8 mouse cellular contexts compared by ENCODE assay signal in the genomic region with DNA sequence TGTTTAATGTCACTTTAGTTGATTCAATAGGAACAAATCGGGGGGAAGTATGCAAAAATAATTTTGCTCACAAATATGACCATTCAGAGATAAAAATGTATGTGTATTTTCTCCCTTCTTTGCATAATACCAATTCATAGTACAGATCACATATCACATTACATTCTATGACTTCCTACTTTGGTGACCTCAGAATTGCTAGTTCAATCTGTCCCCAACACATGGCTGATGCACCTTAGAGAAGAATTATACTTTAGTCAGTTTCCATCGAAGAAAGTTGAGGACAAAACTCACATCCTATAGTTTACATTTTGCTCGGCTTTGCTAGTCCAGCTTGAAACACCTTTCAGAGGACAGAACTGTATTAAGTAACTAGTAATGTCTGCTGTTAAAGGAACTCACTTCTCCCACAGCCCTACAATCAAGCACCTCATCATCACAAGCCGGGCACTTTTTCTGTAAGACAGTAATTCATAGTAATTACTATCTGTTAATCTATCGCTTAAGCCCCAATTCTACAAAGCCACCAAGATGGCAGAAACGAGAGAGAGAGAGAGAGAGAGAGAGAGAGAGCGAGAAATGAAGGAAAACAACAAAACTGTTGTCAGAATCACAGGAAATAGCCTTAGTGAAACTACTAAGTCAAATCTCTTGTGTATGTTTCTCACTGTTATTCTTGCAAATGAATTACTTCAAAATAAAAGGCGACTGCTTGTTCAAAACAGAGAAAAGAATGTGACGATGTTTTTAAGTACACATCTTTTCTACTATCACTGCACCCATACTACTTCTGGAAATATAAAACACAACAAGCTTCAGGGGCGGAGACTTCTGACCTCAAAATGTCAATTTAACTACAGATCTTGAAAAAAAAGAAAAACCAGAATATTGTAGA. TPM values are rescaled to one million over a fixed set of nuclear protein-coding genes. Genes with fewer than 3 reads are reported as not detected.
A peak's percentile ranks its signal among the peaks of the same experiment; 100 is the strongest.
DNase-seq lines count a peak whose midpoint lies in the region; ATAC-seq and TF ChIP-seq lines count a peak whose summit lies in the region.

No protein-coding gene starts in this region.

- H3K9ac ChIP-seq in liver, embryonic 12.5 days: peak overlapping the region; percentile 89

- no peaks in the 10 kb centered on the region for H3K9me3 ChIP-seq in liver, embryonic 12.5 days (replicated peaks)

- H3K4me2 ChIP-seq in liver, embryonic 12.5 days: peak overlapping the region; percentile 93

- H3K36me3 ChIP-seq in liver, embryonic 12.5 days: 0 out of 2 replicates have a peak, but pooled peaks cover 3% of the 10 kb centered on the region

- intact Hi-C loops in gastrocnemius, adult 2 months (cut with DNase I): loop anchor here (2.0 to 5.0 kb wide), 2 partner anchors 45 to 109 kb away; partner anchors contain the start of gene Syncrip
- intact Hi-C loops in gastrocnemius, postnatal 14 days (cut with DNase I; ENCODE audit: low total_unique reads): no loop called here

- no peak for TF ChIP-seq CTCF in gastrocnemius, adult 2 months (IDR thresholded peaks at IDR 0.05)
- no peak for TF ChIP-seq CTCF in embryonic fibroblast, embryonic 13.5 days (IDR thresholded peaks at IDR 0.05; ENCODE audit: borderline replicate concordance, insufficient read depth, low read length)

- 37% methylated on average over 10 of the region's 10 CpGs for WGBS in liver, embryonic 12.5 days (ENCODE audit: insufficient replicate concordance)

- peak overlapping the region; percentile 97 for H3K27ac ChIP-seq in gastrocnemius, adult 2 months
- H3K27ac ChIP-seq in embryonic fibroblast, embryonic 13.5 days (ENCODE audit: insufficient read depth, low read length): no peak overlapping the region
- H3K27ac ChIP-seq in liver, embryonic 12.5 days: peak overlapping the region; percentile 96

- no peak for DNase-seq in gastrocnemius, adult 2 months
- DNase-seq in gastrocnemius, postnatal 10 days: no peak
- peak; percentile 63 for DNase-seq in 416B (ENCODE audit: low read depth)
- DNase-seq in T-cell, adult 2 months (ENCODE audit: low spot score): no peak
- DNase-seq in gastrocnemius, postnatal 14 days: no peak
- no peak for DNase-seq in right cerebral cortex, postnatal 14 days

- ATAC-seq in liver, embryonic 12.5 days: no peak

- H3K4me3 ChIP-seq in gastrocnemius, adult 2 months: peak overlapping the region; percentile 84
- H3K4me3 ChIP-seq in embryonic fibroblast, embryonic 13.5 days (ENCODE audit: insufficient read depth, low read length): peak overlapping the region; percentile 72
- H3K4me3 ChIP-seq in liver, embryonic 12.5 days: peak overlapping the region; percentile 85

- peaks cover 2% of the 10 kb centered on the region for H3K4me1 ChIP-seq in embryonic fibroblast, embryonic 13.5 days (ENCODE audit: control insufficient read depth, insufficient read depth, low read length)
- peaks cover 27% of the 10 kb centered on the region for H3K4me1 ChIP-seq in liver, embryonic 12.5 days

- TF ChIP-seq POLR2A in embryonic fibroblast, embryonic 13.5 days (IDR thresholded peaks at IDR 0.05; ENCODE audit: low read depth, low read length): no peak

- no peaks in the 10 kb centered on the region for H3K27me3 ChIP-seq in liver, embryonic 12.5 days (replicated peaks)

RNA-seq across cellular contexts. Expression of gene Snx14, which starts 1.2 kb away (rescaled TPM):
- 10 to 100 TPM; 13.1 to 17.9 TPM for total RNA-seq in gastrocnemius, adult 2 months (2021)
- 10 to 100 TPM; 17.3 to 19.7 TPM for total RNA-seq in gastrocnemius, postnatal 10 days (2021)
- 33.9 and 34.3 TPM in 2 replicates for polyA plus RNA-seq in embryonic fibroblast, embryonic 13.5 days (2011; ENCODE audit: insufficient read length, low read depth, missing spikeins)
- polyA plus RNA-seq in liver, embryonic 12.5 days (2016; fragmentation: Nextera tagmentation; extraction: Ambion mirVana): 14.5 and 16.0 TPM in 2 replicates
- total RNA-seq in gastrocnemius, postnatal 14 days (2021): 10 to 100 TPM; 11.7 to 13.9 TPM

RNA-seq across cellular contexts. Expression of gene Gm20537, which starts 18.8 kb away (rescaled TPM):
- not detected for total RNA-seq in gastrocnemius, adult 2 months (2021)
- total RNA-seq in gastrocnemius, postnatal 10 days (2021): not detected
- polyA plus RNA-seq in embryonic fibroblast, embryonic 13.5 days (2011; ENCODE audit: insufficient read length, low read depth, missing spikeins): 12.3 and 19.7 TPM in 2 replicates
- polyA plus RNA-seq in liver, embryonic 12.5 days (2016; fragmentation: Nextera tagmentation; extraction: Ambion mirVana): 0.15 and 0.61 TPM in 2 replicates
- total RNA-seq in gastrocnemius, postnatal 14 days (2021): 1 to 10 TPM in 1 of 2 experiments, not detected in 1; 1.3 TPM

RNA-seq across cellular contexts. Expression of gene Syncrip, which starts 44.8 kb away (rescaled TPM):
- total RNA-seq in gastrocnemius, adult 2 months (2021): 10 to 100 TPM; 59.4 to 65.0 TPM
- 10 to 100 TPM; 65.8 to 77.3 TPM for total RNA-seq in gastrocnemius, postnatal 10 days (2021)
- polyA plus RNA-seq in embryonic fibroblast, embryonic 13.5 days (2011; ENCODE audit: insufficient read length, low read depth, missing spikeins): 240 and 252 TPM in 2 replicates
- polyA plus RNA-seq in liver, embryonic 12.5 days (2016; fragmentation: Nextera tagmentation; extraction: Ambion mirVana): 77.0 and 79.0 TPM in 2 replicates
- 10 to 100 TPM; 43.7 to 56.5 TPM for total RNA-seq in gastrocnemius, postnatal 14 days (2021)
